26 mouse cellular contexts compared by ENCODE assay signal in the genomic region with DNA sequence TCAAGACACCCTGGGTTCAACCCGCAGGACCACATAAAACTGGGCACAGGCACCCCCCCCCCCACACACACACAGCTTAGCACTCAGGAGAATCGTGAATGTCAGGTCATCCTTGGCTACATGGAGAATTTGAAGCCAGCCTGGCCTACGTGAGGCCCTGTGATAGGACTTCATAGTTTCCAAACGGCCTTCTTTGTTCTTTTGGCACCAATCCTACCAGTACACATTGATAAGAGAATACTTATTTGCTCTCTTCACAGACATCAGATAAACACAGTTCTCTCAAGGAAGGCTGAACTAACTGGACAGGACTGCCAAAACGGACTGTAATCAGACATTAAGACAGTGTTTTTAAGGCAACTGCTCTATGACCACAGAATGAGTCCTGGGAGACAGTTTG. TPM values are rescaled to one million over a fixed set of nuclear protein-coding genes. Genes with fewer than 3 reads are reported as not detected.
DNase-seq lines count a peak whose midpoint lies in the region; ATAC-seq and TF ChIP-seq lines count a peak whose summit lies in the region.
"Had no signal": no experiment of that assay in that cellular context is flagged by ENCODE, and none has a peak within 500 bp of the region (broad histone marks: within the 10 kb centered on the region; RNA-seq: fewer than 3 reads in every experiment).

No protein-coding gene starts in this region.

- ATAC-seq in heart, embryonic 13.5 days (ENCODE audit: extremely low read depth, insufficient number of reproducible peaks, low FRiP score, low TSS enrichment) = no peak
- ATAC-seq in lung, embryonic 14.5 days (ENCODE audit: insufficient read depth) = no peak
- ATAC-seq in liver, embryonic 14.5 days (ENCODE audit: insufficient read depth) = no peak
- peak; percentile 33; the same call in 1 of the 2 replicates for ATAC-seq in stomach, embryonic 16.5 days (ENCODE audit: insufficient read depth, low FRiP score)
- no peak for ATAC-seq in hindbrain, embryonic 13.5 days (ENCODE audit: low FRiP score)
- ATAC-seq: CD4-positive, CD25-positive, alpha-beta regulatory T cell, adult 4 months; forebrain, embryonic 13.5 days; midbrain, embryonic 16.5 days had no signal

- WGBS in heart, embryonic 13.5 days = 42% methylated on average over 5 of the region's 5 CpGs
- WGBS in lung, embryonic 14.5 days = 34% methylated on average over 5 of the region's 5 CpGs
- WGBS in liver, embryonic 14.5 days (ENCODE audit: insufficient replicate concordance) = 28% methylated on average over 5 of the region's 5 CpGs
- 40% methylated on average over 5 of the region's 5 CpGs for WGBS in stomach, embryonic 16.5 days
- WGBS in hindbrain, embryonic 13.5 days = 83% methylated on average over 5 of the region's 5 CpGs

- DNase-seq in heart, adult 8-10 months (ENCODE audit: low spot score) = no peak
- DNase-seq in lung, embryonic 14.5 days = peak; percentile 24
- no peak for DNase-seq in lung, postnatal 25 days (ENCODE audit: low spot score)
- DNase-seq in liver, embryonic 14.5 days (ENCODE audit: low read depth in 3 of 3, low spot score in 3 of 3) = no peak
- no peak for DNase-seq in embryo, embryonic 9.5 days (ENCODE audit: extremely low spot score)
- DNase-seq: adrenal gland, postnatal 25 days; cerebellum, adult 11-12 months; cerebellum, adult 9-11 months; gastrocnemius, postnatal 10 days; heart, postnatal 14 days; kidney, adult 11 months; kidney, postnatal 36 days; left cerebral cortex, postnatal 4 days; right cerebral cortex, postnatal 25 days; thymus, postnatal 4 days had no signal

- no peak overlapping the region; the same call in 1 of the 2 replicates for H3K9ac ChIP-seq in heart, embryonic 13.5 days
- no peak overlapping the region for H3K9ac ChIP-seq in lung, embryonic 14.5 days
- no peak overlapping the region for H3K9ac ChIP-seq in liver, embryonic 14.5 days (replicated peaks)
- H3K9ac ChIP-seq in stomach, embryonic 16.5 days (ENCODE audit: low read length) = no peak overlapping the region
- no peak overlapping the region for H3K9ac ChIP-seq in hindbrain, embryonic 13.5 days
- H3K9ac ChIP-seq: forebrain, embryonic 13.5 days; hindbrain, embryonic 12.5 days; lung, embryonic 15.5 days had no signal

- H3K4me2 ChIP-seq in heart, embryonic 13.5 days = no peak overlapping the region
- H3K4me2 ChIP-seq in lung, embryonic 14.5 days = no peak overlapping the region
- no peak overlapping the region for H3K4me2 ChIP-seq in liver, embryonic 14.5 days (ENCODE audit: low read depth)
- H3K4me2 ChIP-seq in stomach, embryonic 16.5 days (ENCODE audit: low read depth, low read length) = no peak overlapping the region
- H3K4me2 ChIP-seq in hindbrain, embryonic 13.5 days = no peak overlapping the region
- H3K4me2 ChIP-seq: forebrain, embryonic 13.5 days; hindbrain, embryonic 12.5 days; lung, embryonic 15.5 days; midbrain, embryonic 11.5 days had no signal

- TF ChIP-seq CTCF in lung, embryonic 14.5 days (IDR thresholded peaks at IDR 0.05; ENCODE audit: low read depth) = no peak
- TF ChIP-seq CTCF in liver, embryonic 14.5 days (IDR thresholded peaks at IDR 0.05; ENCODE audit: low read depth) = no peak

- no peaks in the 10 kb centered on the region for H3K9me3 ChIP-seq in heart, embryonic 13.5 days
- H3K9me3 ChIP-seq in lung, embryonic 14.5 days (ENCODE audit: low read depth, low read length) = no peaks in the 10 kb centered on the region
- H3K9me3 ChIP-seq in liver, embryonic 14.5 days (ENCODE audit: control insufficient read depth, low read length) = no peaks in the 10 kb centered on the region
- H3K9me3 ChIP-seq in stomach, embryonic 16.5 days (replicated peaks; ENCODE audit: control insufficient read depth, low read length) = no peaks in the 10 kb centered on the region
- H3K9me3 ChIP-seq in hindbrain, embryonic 13.5 days = no peaks in the 10 kb centered on the region
- H3K9me3 ChIP-seq: forebrain, embryonic 13.5 days; heart, embryonic 10.5 days; hindbrain, embryonic 12.5 days; lung, embryonic 15.5 days had no signal

- 0 out of 2 replicates have a peak, but pooled peaks cover 7% of the 10 kb centered on the region for H3K27me3 ChIP-seq in heart, embryonic 13.5 days (replicated peaks)
- no peaks in the 10 kb centered on the region for H3K27me3 ChIP-seq in lung, embryonic 14.5 days (ENCODE audit: insufficient read depth, low read length)
- no peaks in the 10 kb centered on the region for H3K27me3 ChIP-seq in liver, embryonic 14.5 days (ENCODE audit: control insufficient read depth, insufficient read depth, low read length)
- H3K27me3 ChIP-seq in stomach, embryonic 16.5 days (ENCODE audit: control insufficient read depth, insufficient read depth, low read length) = no peaks in the 10 kb centered on the region
- no peaks in the 10 kb centered on the region for H3K27me3 ChIP-seq in hindbrain, embryonic 13.5 days
- H3K27me3 ChIP-seq: forebrain, embryonic 13.5 days; hindbrain, embryonic 12.5 days; lung, embryonic 15.5 days had no signal

- H3K36me3 ChIP-seq in heart, embryonic 13.5 days = no peaks in the 10 kb centered on the region
- H3K36me3 ChIP-seq in lung, embryonic 14.5 days (ENCODE audit: insufficient read depth) = no peaks in the 10 kb centered on the region
- no peaks in the 10 kb centered on the region for H3K36me3 ChIP-seq in liver, embryonic 14.5 days (replicated peaks; ENCODE audit: control insufficient read depth, insufficient read depth, low read depth)
- no peaks in the 10 kb centered on the region for H3K36me3 ChIP-seq in stomach, embryonic 16.5 days (ENCODE audit: control insufficient read depth, insufficient read depth, low read length)
- H3K36me3 ChIP-seq in hindbrain, embryonic 13.5 days = no peaks in the 10 kb centered on the region
- H3K36me3 ChIP-seq: heart, embryonic 10.5 days; hindbrain, embryonic 12.5 days; lung, embryonic 15.5 days had no signal

- H3K27ac ChIP-seq in heart, embryonic 13.5 days (replicated peaks) = peak overlapping the region; percentile 21; the same call in 1 of the 2 replicates
- H3K27ac ChIP-seq in lung, embryonic 14.5 days (ENCODE audit: low read depth) = no peak overlapping the region
- H3K27ac ChIP-seq in liver, embryonic 14.5 days = peak overlapping the region; percentile 33
- no peak overlapping the region for H3K27ac ChIP-seq in stomach, embryonic 16.5 days (ENCODE audit: low read length)
- H3K27ac ChIP-seq in hindbrain, embryonic 13.5 days = no peak overlapping the region
- H3K27ac ChIP-seq: forebrain, embryonic 13.5 days; hindbrain, embryonic 12.5 days; lung, embryonic 15.5 days; macrophage had no signal

- no peak for TF ChIP-seq EP300 in liver, embryonic 14.5 days (IDR thresholded peaks at IDR 0.05; ENCODE audit: low read depth)

- no peak overlapping the region for H3K4me3 ChIP-seq in heart, embryonic 13.5 days
- H3K4me3 ChIP-seq in lung, embryonic 14.5 days (ENCODE audit: low read depth, low read length) = no peak overlapping the region
- H3K4me3 ChIP-seq in liver, embryonic 14.5 days (ENCODE audit: insufficient read depth in 1 of 2, low read depth in 2 of 2, low read length in 2 of 2) = no peak overlapping the region
- H3K4me3 ChIP-seq in stomach, embryonic 16.5 days (replicated peaks; ENCODE audit: low read length) = no peak overlapping the region
- H3K4me3 ChIP-seq in hindbrain, embryonic 13.5 days = no peak overlapping the region
- H3K4me3 ChIP-seq: forebrain, embryonic 13.5 days; heart, embryonic 10.5 days; hindbrain, embryonic 12.5 days; lung, embryonic 15.5 days had no signal

- H3K4me1 ChIP-seq in heart, embryonic 13.5 days = peaks cover 51% of the 10 kb centered on the region
- no peaks in the 10 kb centered on the region for H3K4me1 ChIP-seq in lung, embryonic 14.5 days (ENCODE audit: insufficient read depth)
- H3K4me1 ChIP-seq in liver, embryonic 14.5 days (replicated peaks; ENCODE audit: control insufficient read depth in 2 of 2, insufficient read depth in 2 of 2, low read length in 1 of 2) = peaks cover 50 to 53% of the 10 kb centered on the region in 2 experiments
- peaks cover 3% of the 10 kb centered on the region for H3K4me1 ChIP-seq in stomach, embryonic 16.5 days (ENCODE audit: control insufficient read depth, insufficient read depth, low read length)
- H3K4me1 ChIP-seq in hindbrain, embryonic 13.5 days (replicated peaks) = no peaks in the 10 kb centered on the region
- H3K4me1 ChIP-seq: hindbrain, embryonic 12.5 days; lung, embryonic 15.5 days had no signal

RNA-seq across cellular contexts. Expression of a gene that starts 22.9 kb away (rescaled TPM):
- polyA plus RNA-seq in heart, embryonic 13.5 days (2015; fragmentation: Nextera tagmentation; extraction: Ambion mirVana) = 1.2 and 1.8 TPM in 2 replicates
- 10 to 100 TPM; 16.2 to 19.5 (median 16.6) TPM for total RNA-seq in heart, adult 8-10 months (2022)
- polyA plus RNA-seq in lung, embryonic 14.5 days (2014; fragmentation: Nextera tagmentation; extraction: Ambion mirVana) = 2.9 and 3.9 TPM in 2 replicates
- 3.8 and 5.9 TPM in 2 replicates for polyA plus RNA-seq in liver, embryonic 14.5 days (2012; rRNA removed)
- 2.1 and 3.2 TPM in 2 replicates for polyA plus RNA-seq in liver, embryonic 14.5 days (2014; fragmentation: Nextera tagmentation; extraction: Ambion mirVana)
- polyA plus RNA-seq in stomach, embryonic 16.5 days (2015; fragmentation: Nextera tagmentation; extraction: Ambion mirVana) = 1.6 and 1.7 TPM in 2 replicates
- polyA plus RNA-seq in hindbrain, embryonic 13.5 days (2015; fragmentation: Nextera tagmentation; extraction: Ambion mirVana) = 2.3 and 2.8 TPM in 2 replicates

Comparison
In these comparisons a context has a peak if more than half of its experiments do, and no peak if none do; other contexts are left out.
1. H3K27ac ChIP-seq: peak in heart, embryonic 13.5 days (single experiment) and liver, embryonic 14.5 days (single experiment); none in lung, embryonic 14.5 days (single experiment), stomach, embryonic 16.5 days (single experiment) and hindbrain, embryonic 13.5 days (single experiment).